Mouse (Mus musculus) lung, postnatal 0 days (tissue): ENCODE results near the gene Accs. TPM values are rescaled to one million over a fixed set of nuclear protein-coding genes. Genes with fewer than 3 reads are reported as not detected.
A peak's percentile ranks its signal among the peaks of the same experiment; 100 is the strongest.

Experiments used
- ATAC-seq: fragments of 200-750 bp; cut with Nextera tagmentation; 2 replicates; pipeline ENCODE4 v1.8.0; 2017; ENCODE audit warnings: moderate library complexity
- DNase-seq: peaks from one replicate; pipeline ENCODE4 v3.0.0-alpha.2; 2016; ENCODE audit warnings: low spot score
- H3K27ac ChIP-seq: fragments of 300-500 bp; sonication (generic); 2 replicates; pipeline ENCODE4 v1.5.1; 2014; ENCODE audit warnings: antibody characterized with exemption, mild to moderate bottlenecking, low read length, mixed read lengths
- H3K27me3 ChIP-seq: fragments of 300-500 bp; sonication (generic); replicated peaks from 2 replicates; pipeline ENCODE4 v1.6.1; 2014; ENCODE audit warnings: low read length, mixed read lengths; ENCODE audit not compliant: insufficient read depth
- H3K36me3 ChIP-seq: fragments of 300-500 bp; sonication (generic); 2 replicates; pipeline ENCODE4 v1.6.1; 2014; ENCODE audit warnings: low read length, mixed read lengths; ENCODE audit not compliant: insufficient read depth
- H3K4me1 ChIP-seq: fragments of 300-500 bp; sonication (generic); 2 replicates; pipeline ENCODE4 v1.6.1; 2014; ENCODE audit warnings: antibody characterized with exemption, low read depth, low read length, mixed read lengths; ENCODE audit not compliant: insufficient read depth
- H3K4me2 ChIP-seq: fragments of 300-500 bp; sonication (generic); replicated peaks from 2 replicates; pipeline ENCODE4 v1.6.1; 2014; ENCODE audit warnings: low read depth, mild to moderate bottlenecking, low read length, moderate library complexity, mixed read lengths
- H3K4me3 ChIP-seq: fragments of 300-500 bp; sonication (generic); 2 replicates; pipeline ENCODE4 v1.5.1; 2014; ENCODE audit warnings: low read depth, low read length
- H3K9ac ChIP-seq: fragments of 300-500 bp; sonication (generic); replicated peaks from 2 replicates; pipeline ENCODE4 v1.6.1; 2014; ENCODE audit warnings: low read depth, mild to moderate bottlenecking
- H3K9me3 ChIP-seq: fragments of 300-500 bp; sonication (generic); 2 replicates; pipeline ENCODE4 v1.6.1; 2016; ENCODE audit warnings: low read length, mixed read lengths
- CTCF ChIP-seq: IDR thresholded peaks from 2 replicates; pipeline ENCODE4 v1.5.1; 2016; ENCODE audit warnings: antibody characterized with exemption, mild to moderate bottlenecking
- EP300 ChIP-seq: IDR thresholded peaks from 2 replicates; pipeline ENCODE4 v1.6.1; 2016; ENCODE audit warnings: antibody characterized with exemption, mild to moderate bottlenecking, control low read depth
- WGBS: fragments of 180-500 bp; shearing (Covaris S2); extraction: QIAGEN DNeasy Blood & Tissue Kit; methylation state at CpG from one replicate; pipeline ENCODE4 v1.1.7; 2014; 5-methylcytosine and 5-hydroxymethylcytosine counted together
- polyA plus RNA-seq: library from polyadenylated mRNA; unstranded; fragments of >200 nt; fragmentation: Nextera tagmentation; extraction: Ambion mirVana; gene quantifications from 2 replicates; pipeline ENCODE4 v1.2.1, GENCODE M21; 2015

Accs gene
- polyA plus RNA-seq, result 5.7 and 6.0 TPM in 2 replicates

- under 1% methylated on average over 28 of the region's 28 CpGs for WGBS
- H3K4me2 ChIP-seq, result peak within 1 kb of the TSS; percentile 67
- H3K4me1 ChIP-seq, result peaks cover 8% of the 10 kb centered on the region; the same call in 1 of the 2 replicates
- DNase-seq, result peak; percentile 93
- no peaks in the 10 kb centered on the region for H3K9me3 ChIP-seq
- peak within 1 kb of the TSS; percentile 56 for H3K4me3 ChIP-seq
- peak within 1 kb of the TSS; percentile 50 for H3K9ac ChIP-seq
- TF ChIP-seq EP300 (0 out of 2 replicates have a peak, but pooled peaks have one; percentile 19), CTCF (peak; percentile 73)
- H3K27me3 ChIP-seq, result no peaks in the 10 kb centered on the region
- H3K36me3 ChIP-seq, result 0 out of 2 replicates have a peak, but pooled peaks cover 4% of the 10 kb centered on the region
- peak within 1 kb of the TSS; percentile 79 for H3K27ac ChIP-seq
- peak; percentile 89 for ATAC-seq
These were observed at the start of gene Accs for GRCm38 (mm10) chr2:93849505-93850089. TSS of gene Accs (minus strand) at chr2:93849943.

GRCm38 (mm10) chr2:93891611-93892280 lies 42.0 kb upstream of the Accs start:
- Histone ChIP-seq H3K4me3 (no peak overlapping the region), H3K4me2 (no peak overlapping the region), H3K9me3 (no peaks in the 10 kb centered on the region), H3K27me3 (no peaks in the 10 kb centered on the region), H3K4me1 (peaks cover 3% of the 10 kb centered on the region; the same call in 1 of the 2 replicates), H3K9ac (no peak overlapping the region), H3K27ac (peak overlapping the region; percentile 78), H3K36me3 (no peaks in the 10 kb centered on the region)
- ATAC-seq (peak; percentile 88), DNase-seq (peak; percentile 84)
- 11% methylated on average over 8 of the region's 9 CpGs for whole genome bisulfite sequencing
- TF ChIP-seq CTCF (no peak), EP300 (peak; percentile 97)

- Histone ChIP-seq H3K4me2 (no peak overlapping the region), H3K36me3 (no peaks in the 10 kb centered on the region), H3K4me3 (no peak overlapping the region), H3K9ac (no peak overlapping the region), H3K27me3 (no peaks in the 10 kb centered on the region), H3K27ac (no peak overlapping the region), H3K4me1 (peaks cover 3% of the 10 kb centered on the region; the same call in 1 of the 2 replicates), H3K9me3 (no peaks in the 10 kb centered on the region)
- DNase-seq (no peak), ATAC-seq (no peak)
- 78% methylated on average over 8 of the region's 8 CpGs for WGBS
- no peak for TF ChIP-seq EP300
- no peak for TF ChIP-seq CTCF
These were observed 40.4 kb upstream of the Accs start for GRCm38 (mm10) chr2:93890143-93890542.

GRCm38 (mm10) chr2:93889071-93889470 lies 39.3 kb upstream of the Accs start:
- TF ChIP-seq EP300 (no peak), CTCF (no peak)
- Histone ChIP-seq H3K4me1 (peaks cover 3% of the 10 kb centered on the region; the same call in 1 of the 2 replicates), H3K4me2 (no peak overlapping the region), H3K36me3 (no peaks in the 10 kb centered on the region), H3K9ac (no peak overlapping the region), H3K9me3 (no peaks in the 10 kb centered on the region), H3K4me3 (no peak overlapping the region), H3K27me3 (no peaks in the 10 kb centered on the region), H3K27ac (no peak overlapping the region)
- WGBS, result 74% methylated on average over 7 of the region's 7 CpGs
- ATAC-seq (no peak), DNase-seq (no peak)

GRCm38 (mm10) chr2:93888366-93888765 lies 38.6 kb upstream of the Accs start:
- no peak overlapping the region for H3K9ac ChIP-seq
- TF ChIP-seq CTCF, result no peak
- TF ChIP-seq EP300, result no peak
- DNase-seq, result no peak
- ATAC-seq, result no peak
- 67% methylated on average over 6 of the region's 6 CpGs for WGBS
- no peaks in the 10 kb centered on the region for H3K36me3 ChIP-seq
- H3K27ac ChIP-seq, result no peak overlapping the region
- no peak overlapping the region for H3K4me3 ChIP-seq
- H3K4me2 ChIP-seq, result no peak overlapping the region
- no peaks in the 10 kb centered on the region for H3K9me3 ChIP-seq
- H3K4me1 ChIP-seq, result peaks cover 3% of the 10 kb centered on the region; the same call in 1 of the 2 replicates
- no peaks in the 10 kb centered on the region for H3K27me3 ChIP-seq

- Histone ChIP-seq H3K4me2 (no peak overlapping the region), H3K27me3 (no peaks in the 10 kb centered on the region), H3K9ac (no peak overlapping the region), H3K36me3 (no peaks in the 10 kb centered on the region), H3K9me3 (no peaks in the 10 kb centered on the region), H3K27ac (no peak overlapping the region), H3K4me3 (no peak overlapping the region), H3K4me1 (peaks cover 3% of the 10 kb centered on the region; the same call in 1 of the 2 replicates)
- no peak; the same call in 1 of the 2 replicates for TF ChIP-seq EP300
- TF ChIP-seq CTCF, result no peak
- 31% methylated on average over 11 of the region's 11 CpGs for WGBS
- DNase-seq (peak; percentile 52), ATAC-seq (no peak)
These were observed 37.5 kb upstream of the Accs start for GRCm38 (mm10) chr2:93887273-93887672.
